Mouse (Mus musculus) forebrain, embryonic 16.5 days (tissue): ENCODE measurements around the gene Cep112. TPM values are rescaled to one million over a fixed set of nuclear protein-coding genes. Genes with fewer than 3 reads are reported as not detected.
A peak's percentile ranks its signal among the peaks of the same experiment; 100 is the strongest.

Experiments used
- ATAC-seq: fragments of 200-750 bp; cut with Nextera tagmentation; 2 replicates; pipeline ENCODE4 v1.8.0; 2017; ENCODE audit warnings: mild to moderate bottlenecking, moderate library complexity
- H3K27ac ChIP-seq: fragments of 300-500 bp; sonication (generic); 2 replicates; pipeline ENCODE4 v1.5.1; 2014; ENCODE audit warnings: low read length, control low read depth
- H3K27me3 ChIP-seq: fragments of 300-500 bp; sonication (generic); replicated peaks from 2 replicates; pipeline ENCODE4 v1.6.1; 2014; ENCODE audit warnings: low read length; ENCODE audit not compliant: control insufficient read depth, insufficient read depth
- H3K36me3 ChIP-seq: fragments of 300-500 bp; sonication (generic); 2 replicates; pipeline ENCODE4 v1.6.1; 2014; ENCODE audit not compliant: control insufficient read depth, insufficient read depth
- H3K4me1 ChIP-seq: fragments of 300-500 bp; sonication (generic); replicated peaks from 2 replicates; pipeline ENCODE4 v1.6.1; 2014; ENCODE audit warnings: low read length; ENCODE audit not compliant: control insufficient read depth, insufficient read depth
- H3K4me2 ChIP-seq: fragments of 300-500 bp; sonication (generic); 2 replicates; pipeline ENCODE4 v1.6.1; 2014; ENCODE audit warnings: mild to moderate bottlenecking, low read length, control low read depth
- H3K4me3 ChIP-seq: fragments of 300-500 bp; sonication (generic); replicated peaks from 2 replicates; pipeline ENCODE4 v1.5.1; 2014; ENCODE audit warnings: mild to moderate bottlenecking, low read length, control low read depth
- H3K9ac ChIP-seq: fragments of 300-500 bp; sonication (generic); replicated peaks from 2 replicates; pipeline ENCODE4 v1.6.1; 2014; ENCODE audit warnings: low read depth, low read length, control low read depth
- H3K9me3 ChIP-seq: fragments of 300-500 bp; sonication (generic); 2 replicates; pipeline ENCODE4 v1.6.1; 2016; ENCODE audit warnings: low read length; ENCODE audit not compliant: control insufficient read depth
- WGBS: fragments of 180-500 bp; shearing (Covaris S2); extraction: QIAGEN DNeasy Blood & Tissue Kit; methylation state at CpG from one replicate; pipeline ENCODE4 v1.1.7; 2014; 5-methylcytosine and 5-hydroxymethylcytosine counted together
- polyA plus RNA-seq: library from polyadenylated mRNA; unstranded; fragments of >200 nt; fragmentation: Nextera tagmentation; extraction: Ambion mirVana; gene quantifications from 2 replicates; pipeline ENCODE4 v1.2.1, GENCODE M21; 2015

The Cep112 gene
- polyA plus RNA-seq, 1 experiment from 2014 or later, result 14.2 TPM

- H3K4me2 ChIP-seq, result no peak overlapping the region
- H3K9me3 ChIP-seq, result no peaks in the 10 kb centered on the region
- H3K27ac ChIP-seq, result no peak overlapping the region
- H3K27me3 ChIP-seq, result no peaks in the 10 kb centered on the region
- H3K9ac ChIP-seq, result no peak overlapping the region
- no peak for ATAC-seq
- WGBS, result 88% methylated on average over 7 of the region's 7 CpGs
- no peaks in the 10 kb centered on the region for H3K36me3 ChIP-seq
- H3K4me3 ChIP-seq, result no peak overlapping the region
- no peaks in the 10 kb centered on the region for H3K4me1 ChIP-seq
Measured at GRCm38 (mm10) chr11:108396076-108396829, 28.7 kb upstream of the Cep112 start.

- peaks cover 7% of the 10 kb centered on the region for H3K4me1 ChIP-seq
- H3K9me3 ChIP-seq, result no peaks in the 10 kb centered on the region
- 21% methylated on average over 7 of the region's 9 CpGs for WGBS
- no peak overlapping the region for H3K4me3 ChIP-seq
- no peak overlapping the region for H3K9ac ChIP-seq
- ATAC-seq, result peak; percentile 83
- no peaks in the 10 kb centered on the region for H3K36me3 ChIP-seq
- no peaks in the 10 kb centered on the region for H3K27me3 ChIP-seq
- H3K27ac ChIP-seq, result peak overlapping the region; percentile 6; the same call in 1 of the 2 replicates
- H3K4me2 ChIP-seq, result no peak overlapping the region
Measured at GRCm38 (mm10) chr11:108409876-108410644, 14.9 kb upstream of the Cep112 start.

- Histone ChIP-seq H3K36me3 (no peaks in the 10 kb centered on the region), H3K4me3 (no peak overlapping the region), H3K27ac (no peak overlapping the region), H3K4me2 (no peak overlapping the region), H3K9ac (no peak overlapping the region), H3K27me3 (no peaks in the 10 kb centered on the region), H3K9me3 (no peaks in the 10 kb centered on the region), H3K4me1 (no peaks in the 10 kb centered on the region)
- 96% methylated on average over 1 of the region's 1 CpGs for WGBS
- no peak for ATAC-seq
Measured at GRCm38 (mm10) chr11:108416360-108416759, 8.6 kb upstream of the Cep112 start.

DNA sequence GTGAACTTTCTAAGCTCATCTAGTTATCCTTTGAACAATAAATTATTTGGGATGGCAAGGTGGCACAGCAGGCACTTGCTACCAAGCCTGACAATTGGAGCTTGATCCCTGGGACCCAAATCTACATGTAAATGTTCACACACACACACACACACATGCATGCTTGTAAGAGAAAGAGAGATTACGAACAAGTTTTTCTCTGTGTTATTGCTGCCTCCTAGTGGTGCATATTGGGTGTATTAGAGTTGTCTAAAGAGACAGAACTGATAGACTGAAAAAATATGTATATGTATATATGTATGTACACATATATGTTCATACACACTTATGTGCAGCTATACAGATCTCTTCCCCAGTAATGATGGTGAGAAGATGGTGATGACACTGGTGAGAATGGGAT lies 6.5 kb upstream of the Cep112 start:
- no peak overlapping the region for H3K4me3 ChIP-seq
- 12% methylated on average over 1 of the region's 1 CpGs for WGBS
- no peaks in the 10 kb centered on the region for H3K4me1 ChIP-seq
- no peaks in the 10 kb centered on the region for H3K27me3 ChIP-seq
- H3K36me3 ChIP-seq, result no peaks in the 10 kb centered on the region
- H3K27ac ChIP-seq, result no peak overlapping the region
- peak; percentile 57 for ATAC-seq
- no peak overlapping the region for H3K4me2 ChIP-seq
- no peaks in the 10 kb centered on the region for H3K9me3 ChIP-seq
- H3K9ac ChIP-seq, result no peak overlapping the region

GRCm38 (mm10) chr11:108419242-108419641 lies 5.8 kb upstream of the Cep112 start:
- Histone ChIP-seq H3K9ac (no peak overlapping the region), H3K9me3 (no peaks in the 10 kb centered on the region), H3K27ac (no peak overlapping the region), H3K4me1 (peaks cover 5% of the 10 kb centered on the region), H3K4me3 (no peak overlapping the region), H3K36me3 (no peaks in the 10 kb centered on the region), H3K27me3 (no peaks in the 10 kb centered on the region), H3K4me2 (no peak overlapping the region)
- no peak for ATAC-seq
- 90% methylated on average over 6 of the region's 6 CpGs for WGBS

- no peak for ATAC-seq
- Histone ChIP-seq H3K9me3 (no peaks in the 10 kb centered on the region), H3K27me3 (no peaks in the 10 kb centered on the region), H3K9ac (no peak overlapping the region), H3K4me1 (peaks cover 9% of the 10 kb centered on the region), H3K36me3 (no peaks in the 10 kb centered on the region), H3K27ac (no peak overlapping the region), H3K4me2 (no peak overlapping the region), H3K4me3 (no peak overlapping the region)
- WGBS, result 74% methylated on average over 4 of the region's 4 CpGs
Measured at GRCm38 (mm10) chr11:108420751-108421150, 4.2 kb upstream of the Cep112 start.

DNA sequence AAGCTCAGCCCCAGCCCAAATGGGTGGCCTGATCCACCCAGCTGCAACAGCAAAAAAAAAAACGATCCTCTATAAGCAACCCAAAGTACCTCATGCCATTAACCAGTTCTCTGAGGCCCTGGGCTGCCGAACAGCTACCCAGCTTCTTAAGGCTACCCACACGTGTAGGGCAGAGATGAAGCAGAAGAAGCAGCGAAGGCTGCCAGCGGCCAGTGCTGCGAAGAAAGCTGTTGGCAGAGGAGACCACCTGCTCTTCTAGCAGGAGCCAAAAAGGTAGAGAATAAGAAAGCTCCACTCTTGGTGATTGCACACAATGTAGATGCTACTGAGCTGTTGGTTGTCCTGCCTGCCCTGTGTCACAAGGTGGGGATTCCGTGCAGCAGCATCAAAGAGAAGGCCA lies 1.8 kb upstream of the Cep112 start:
- H3K27ac ChIP-seq, result no peak overlapping the region
- H3K4me1 ChIP-seq, result peaks cover 17% of the 10 kb centered on the region
- no peak overlapping the region for H3K4me3 ChIP-seq
- ATAC-seq, result no peak
- H3K9ac ChIP-seq, result no peak overlapping the region
- no peaks in the 10 kb centered on the region for H3K27me3 ChIP-seq
- H3K4me2 ChIP-seq, result no peak overlapping the region
- H3K36me3 ChIP-seq, result no peaks in the 10 kb centered on the region
- 37% methylated on average over 7 of the region's 7 CpGs for WGBS
- no peaks in the 10 kb centered on the region for H3K9me3 ChIP-seq

GRCm38 (mm10) chr11:108424111-108424510 lies 881 bp upstream of the Cep112 start:
- Histone ChIP-seq H3K27ac (no peak overlapping the region), H3K27me3 (no peaks in the 10 kb centered on the region), H3K9ac (peak overlapping the region; percentile 43; the same call in 1 of the 2 replicates), H3K9me3 (no peaks in the 10 kb centered on the region), H3K4me1 (peaks cover 17% of the 10 kb centered on the region), H3K4me2 (peak overlapping the region; percentile 83), H3K36me3 (no peaks in the 10 kb centered on the region), H3K4me3 (peak overlapping the region; percentile 67)
- 0% methylated on average over 5 of the region's 5 CpGs for WGBS
- ATAC-seq, result no peak

DNA sequence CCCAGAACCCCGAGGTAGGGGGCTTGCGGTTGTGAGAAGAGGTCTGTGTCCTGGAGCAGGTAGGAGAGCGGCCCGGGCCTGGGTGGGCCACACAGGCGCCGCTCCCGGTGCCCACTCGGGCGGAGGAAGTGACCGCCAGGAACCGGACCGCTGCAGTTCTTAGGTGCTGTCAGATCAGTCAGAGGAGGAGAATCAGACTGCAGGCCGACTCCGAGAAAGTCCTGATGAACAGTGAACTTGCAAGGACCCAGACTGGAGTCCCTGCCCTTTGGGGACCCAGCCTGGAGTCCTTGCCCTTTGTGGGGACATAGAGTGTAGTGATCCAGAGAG lies 565 bp downstream of the Cep112 start:
- Histone ChIP-seq H3K9me3 (no peaks in the 10 kb centered on the region), H3K4me2 (peak overlapping the region; percentile 83), H3K27me3 (no peaks in the 10 kb centered on the region), H3K36me3 (no peaks in the 10 kb centered on the region), H3K9ac (peak overlapping the region; percentile 73), H3K27ac (no peak overlapping the region), H3K4me3 (peak overlapping the region; percentile 67), H3K4me1 (peaks cover 17% of the 10 kb centered on the region)
- 2% methylated on average over 14 of the region's 14 CpGs for WGBS
- ATAC-seq, result peak; percentile 3; the same call in 1 of the 2 replicates
